Mouse (Mus musculus): Measurements from ENCODE around the gene Il17ra.

Il17ra gene

GRCm38 (mm10) chr6:120453556-120453955 is 9.5 kb upstream of the Il17ra start:
- Histone ChIP-seq H3K9me3 (ENCODE audit: low read length) (no peaks in the 10 kb centered on the region), H3K36me3 (ENCODE audit: insufficient read depth, low read length) (no peaks in the 10 kb centered on the region), H3K4me1 (replicated peaks; ENCODE audit: low read depth, low read length) (peaks cover 10% of the 10 kb centered on the region), H3K27me3 (ENCODE audit: insufficient read depth, low read length) (peaks cover 20% of the 10 kb centered on the region), H3K4me3 (replicated peaks; ENCODE audit: low read length) (no peak overlapping the region)
- TF ChIP-seq CTCF (conservative IDR thresholded peaks at IDR 0.05; ENCODE audit: low read length): no peak
- no peak for TF ChIP-seq NANOG (IDR thresholded peaks at IDR 0.05; ENCODE audit: borderline replicate concordance, low read length)
- no peak for TF ChIP-seq POU5F1 (IDR thresholded peaks at IDR 0.05; ENCODE audit: borderline replicate concordance, low read length)

- TF ChIP-seq NANOG (IDR thresholded peaks at IDR 0.05; ENCODE audit: borderline replicate concordance, low read length) (no peak), CTCF (conservative IDR thresholded peaks at IDR 0.05; ENCODE audit: low read length) (no peak), POU5F1 (IDR thresholded peaks at IDR 0.05; ENCODE audit: borderline replicate concordance, low read length) (no peak)
- Histone ChIP-seq H3K9me3 (ENCODE audit: low read length) (no peaks in the 10 kb centered on the region), H3K27me3 (ENCODE audit: insufficient read depth, low read length) (peaks cover 20% of the 10 kb centered on the region), H3K36me3 (ENCODE audit: insufficient read depth, low read length) (no peaks in the 10 kb centered on the region), H3K4me3 (replicated peaks; ENCODE audit: low read length) (no peak overlapping the region; the same call in 1 of the 2 replicates), H3K4me1 (replicated peaks; ENCODE audit: low read depth, low read length) (peaks cover 8% of the 10 kb centered on the region)
Observed at GRCm38 (mm10) chr6:120454627-120455077, 8.4 kb upstream of the Il17ra start.

GRCm38 (mm10) chr6:120457074-120457473 is 6.0 kb upstream of the Il17ra start:
- Histone ChIP-seq H3K4me3 (replicated peaks; ENCODE audit: low read length) (no peak overlapping the region), H3K9me3 (ENCODE audit: low read length) (peaks cover 10% of the 10 kb centered on the region; the same call in 1 of the 2 replicates), H3K27me3 (ENCODE audit: insufficient read depth, low read length) (peaks cover 25% of the 10 kb centered on the region), H3K36me3 (ENCODE audit: insufficient read depth, low read length) (no peaks in the 10 kb centered on the region), H3K4me1 (replicated peaks; ENCODE audit: low read depth, low read length) (peaks cover 12% of the 10 kb centered on the region)
- peak; percentile 87 for TF ChIP-seq CTCF (conservative IDR thresholded peaks at IDR 0.05; ENCODE audit: low read length)
- TF ChIP-seq NANOG (IDR thresholded peaks at IDR 0.05; ENCODE audit: borderline replicate concordance, low read length): no peak
- TF ChIP-seq POU5F1 (IDR thresholded peaks at IDR 0.05; ENCODE audit: borderline replicate concordance, low read length): no peak

GRCm38 (mm10) chr6:120457751-120458150 is 5.3 kb upstream of the Il17ra start:
- peaks cover 17% of the 10 kb centered on the region; the same call in 1 of the 2 replicates for H3K9me3 ChIP-seq (ENCODE audit: low read length)
- peaks cover 12% of the 10 kb centered on the region for H3K4me1 ChIP-seq (replicated peaks; ENCODE audit: low read depth, low read length)
- no peak overlapping the region for H3K4me3 ChIP-seq (replicated peaks; ENCODE audit: low read length)
- H3K36me3 ChIP-seq (ENCODE audit: insufficient read depth, low read length): no peaks in the 10 kb centered on the region
- TF ChIP-seq NANOG (IDR thresholded peaks at IDR 0.05; ENCODE audit: borderline replicate concordance, low read length) (no peak), POU5F1 (IDR thresholded peaks at IDR 0.05; ENCODE audit: borderline replicate concordance, low read length) (no peak), CTCF (conservative IDR thresholded peaks at IDR 0.05; ENCODE audit: low read length) (no peak)
- H3K27me3 ChIP-seq (ENCODE audit: insufficient read depth, low read length): peaks cover 24% of the 10 kb centered on the region

GRCm38 (mm10) chr6:120461217-120461616 is 1.8 kb upstream of the Il17ra start:
- H3K4me1 ChIP-seq (replicated peaks; ENCODE audit: low read depth, low read length): peaks cover 18% of the 10 kb centered on the region
- TF ChIP-seq POU5F1 (IDR thresholded peaks at IDR 0.05; ENCODE audit: borderline replicate concordance, low read length): no peak
- no peak for TF ChIP-seq NANOG (IDR thresholded peaks at IDR 0.05; ENCODE audit: borderline replicate concordance, low read length)
- no peak for TF ChIP-seq CTCF (conservative IDR thresholded peaks at IDR 0.05; ENCODE audit: low read length)
- H3K27me3 ChIP-seq (ENCODE audit: insufficient read depth, low read length): peaks cover 28% of the 10 kb centered on the region
- 0 out of 2 replicates have a peak overlapping the region, but pooled peaks have one; percentile 17 for H3K4me3 ChIP-seq (replicated peaks; ENCODE audit: low read length)
- peaks cover 18% of the 10 kb centered on the region; the same call in 1 of the 2 replicates for H3K9me3 ChIP-seq (ENCODE audit: low read length)
- no peaks in the 10 kb centered on the region for H3K36me3 ChIP-seq (ENCODE audit: insufficient read depth, low read length)

GRCm38 (mm10) chr6:120462251-120462650 is 796 bp upstream of the Il17ra start:
- TF ChIP-seq CTCF (conservative IDR thresholded peaks at IDR 0.05; ENCODE audit: low read length) (no peak), NANOG (IDR thresholded peaks at IDR 0.05; ENCODE audit: borderline replicate concordance, low read length) (no peak), POU5F1 (IDR thresholded peaks at IDR 0.05; ENCODE audit: borderline replicate concordance, low read length) (no peak)
- H3K4me3 ChIP-seq (replicated peaks; ENCODE audit: low read length): no peak overlapping the region
- H3K4me1 ChIP-seq (replicated peaks; ENCODE audit: low read depth, low read length): peaks cover 18% of the 10 kb centered on the region
- peaks cover 18% of the 10 kb centered on the region; the same call in 1 of the 2 replicates for H3K9me3 ChIP-seq (ENCODE audit: low read length)
- no peaks in the 10 kb centered on the region for H3K36me3 ChIP-seq (ENCODE audit: insufficient read depth, low read length)
- H3K27me3 ChIP-seq (ENCODE audit: insufficient read depth, low read length): peaks cover 28% of the 10 kb centered on the region

- Histone ChIP-seq H3K4me3 (replicated peaks; ENCODE audit: low read length) (peak overlapping the region; percentile 88), H3K4me1 (replicated peaks; ENCODE audit: low read depth, low read length) (peaks cover 18% of the 10 kb centered on the region), H3K36me3 (ENCODE audit: insufficient read depth, low read length) (no peaks in the 10 kb centered on the region), H3K9me3 (ENCODE audit: low read length) (peaks cover 18% of the 10 kb centered on the region; the same call in 1 of the 2 replicates), H3K27me3 (ENCODE audit: insufficient read depth, low read length) (peaks cover 28% of the 10 kb centered on the region)
- TF ChIP-seq CTCF (conservative IDR thresholded peaks at IDR 0.05; ENCODE audit: low read length) (no peak), NANOG (IDR thresholded peaks at IDR 0.05; ENCODE audit: borderline replicate concordance, low read length) (no peak), POU5F1 (IDR thresholded peaks at IDR 0.05; ENCODE audit: borderline replicate concordance, low read length) (no peak)
Observed at GRCm38 (mm10) chr6:120463884-120464283, 837 bp downstream of the Il17ra start.

GRCm38 (mm10) chr6:120464406-120464939 is 1.4 kb downstream of the Il17ra start:
- H3K4me3 ChIP-seq (replicated peaks; ENCODE audit: low read length): 0 out of 2 replicates have a peak overlapping the region, but pooled peaks have one; percentile 88
- H3K9me3 ChIP-seq (ENCODE audit: low read length): peaks cover 18% of the 10 kb centered on the region; the same call in 1 of the 2 replicates
- peaks cover 28% of the 10 kb centered on the region for H3K27me3 ChIP-seq (ENCODE audit: insufficient read depth, low read length)
- no peaks in the 10 kb centered on the region for H3K36me3 ChIP-seq (ENCODE audit: insufficient read depth, low read length)
- TF ChIP-seq POU5F1 (IDR thresholded peaks at IDR 0.05; ENCODE audit: borderline replicate concordance, low read length) (no peak), NANOG (IDR thresholded peaks at IDR 0.05; ENCODE audit: borderline replicate concordance, low read length) (no peak), CTCF (conservative IDR thresholded peaks at IDR 0.05; ENCODE audit: low read length) (no peak)
- H3K4me1 ChIP-seq (replicated peaks; ENCODE audit: low read depth, low read length): peaks cover 18% of the 10 kb centered on the region
